Mouse (Mus musculus): ENCODE measurements around the gene Ttc16.

GRCm38 (mm10) chr2:32817589-32817988 lies 42.2 kb upstream of the Ttc16 start:
- TF ChIP-seq POLR2A (IDR thresholded peaks at IDR 0.05; ENCODE audit: low read depth, low read length) (no peak), CTCF (IDR thresholded peaks at IDR 0.05; ENCODE audit: extremely low read depth, insufficient read length, insufficient replicate concordance, low read depth, low read length) (no peak)
